Mouse (Mus musculus) intestine, embryonic 15.5 days (tissue): Measurements from ENCODE around the gene Glrx2. TPM values are rescaled to one million over a fixed set of nuclear protein-coding genes. Genes with fewer than 3 reads are reported as not detected.

Experiments
- ATAC-seq: fragments of 200-750 bp; cut with Nextera tagmentation; 2 replicates; pipeline ENCODE4 v1.8.0; 2017; ENCODE audit warnings: moderate TSS enrichment, moderate library complexity
- H3K27ac ChIP-seq: fragments of 300-500 bp; sonication (generic); 2 replicates; pipeline ENCODE4 v1.5.1; 2015; ENCODE audit warnings: mild to moderate bottlenecking, inconsistent platforms
- H3K27me3 ChIP-seq: fragments of 300-500 bp; sonication (generic); replicated peaks from 2 replicates; pipeline ENCODE4 v1.6.1; 2015; ENCODE audit warnings: inconsistent platforms
- H3K36me3 ChIP-seq: fragments of 300-500 bp; sonication (generic); 2 replicates; pipeline ENCODE4 v1.6.1; 2015; ENCODE audit warnings: inconsistent platforms
- H3K4me1 ChIP-seq: fragments of 300-500 bp; sonication (generic); replicated peaks from 2 replicates; pipeline ENCODE4 v1.6.1; 2015; ENCODE audit warnings: inconsistent platforms
- H3K4me2 ChIP-seq: fragments of 300-500 bp; sonication (generic); replicated peaks from 2 replicates; pipeline ENCODE4 v1.6.1; 2015; ENCODE audit warnings: mild to moderate bottlenecking, inconsistent platforms
- H3K4me3 ChIP-seq: fragments of 300-500 bp; sonication (generic); replicated peaks from 2 replicates; pipeline ENCODE4 v1.5.1; 2015; ENCODE audit warnings: inconsistent platforms
- H3K9ac ChIP-seq: fragments of 300-500 bp; sonication (generic); 2 replicates; pipeline ENCODE4 v1.6.1; 2015; ENCODE audit warnings: inconsistent platforms
- H3K9me3 ChIP-seq: fragments of 300-500 bp; sonication (generic); 2 replicates; pipeline ENCODE4 v1.6.1; 2016; ENCODE audit warnings: inconsistent platforms
- WGBS: fragments of 180-500 bp; shearing (Covaris S2); methylation state at CpG from one replicate; pipeline ENCODE4 v1.1.7; 2015; 5-methylcytosine and 5-hydroxymethylcytosine counted together
- polyA plus RNA-seq: library from polyadenylated mRNA; unstranded; fragments of >200 nt; fragmentation: Nextera tagmentation; extraction: Ambion mirVana; gene quantifications from 2 replicates; pipeline ENCODE4 v1.2.1, GENCODE M21; 2015

Gene Glrx2
- polyA plus RNA-seq, 1 experiment from 2014 or later: 91.2 TPM

GRCm38 (mm10) chr1:143765801-143766200 is 49.7 kb downstream of the Glrx2 start:
- 0 out of 2 replicates have a peak, but pooled peaks cover 8% of the 10 kb centered on the region for H3K36me3 ChIP-seq
- H3K4me1 ChIP-seq: no peaks in the 10 kb centered on the region
- H3K27me3 ChIP-seq: no peaks in the 10 kb centered on the region
- WGBS: 87% methylated on average over 4 of the region's 4 CpGs
- no peak overlapping the region for H3K9ac ChIP-seq
- H3K4me3 ChIP-seq: no peak overlapping the region
- no peak overlapping the region for H3K4me2 ChIP-seq
- H3K9me3 ChIP-seq: no peaks in the 10 kb centered on the region
- no peak for ATAC-seq
- no peak overlapping the region for H3K27ac ChIP-seq

- ATAC-seq: no peak
- 86% methylated on average over 6 of the region's 6 CpGs for WGBS
- no peaks in the 10 kb centered on the region for H3K4me1 ChIP-seq
- no peak overlapping the region for H3K4me2 ChIP-seq
- H3K27ac ChIP-seq: no peak overlapping the region
- no peak overlapping the region for H3K9ac ChIP-seq
- no peak overlapping the region for H3K4me3 ChIP-seq
- 0 out of 2 replicates have a peak, but pooled peaks cover 8% of the 10 kb centered on the region for H3K36me3 ChIP-seq
- no peaks in the 10 kb centered on the region for H3K27me3 ChIP-seq
- no peaks in the 10 kb centered on the region for H3K9me3 ChIP-seq
Observed at GRCm38 (mm10) chr1:143766238-143766637, 50.1 kb downstream of the Glrx2 start.

GRCm38 (mm10) chr1:143770444-143771109 is 54.4 kb downstream of the Glrx2 start:
- no peak overlapping the region for H3K27ac ChIP-seq
- 0 out of 2 replicates have a peak, but pooled peaks cover 6% of the 10 kb centered on the region for H3K36me3 ChIP-seq
- no peak overlapping the region for H3K4me3 ChIP-seq
- no peaks in the 10 kb centered on the region for H3K27me3 ChIP-seq
- no peak for ATAC-seq
- no peaks in the 10 kb centered on the region for H3K9me3 ChIP-seq
- no peak overlapping the region for H3K4me2 ChIP-seq
- no peaks in the 10 kb centered on the region for H3K4me1 ChIP-seq
- WGBS: 59% methylated on average over 20 of the region's 20 CpGs
- no peak overlapping the region for H3K9ac ChIP-seq

GRCm38 (mm10) chr1:143773082-143773481 is 56.9 kb downstream of the Glrx2 start:
- Histone ChIP-seq H3K9ac (no peak overlapping the region), H3K27ac (no peak overlapping the region), H3K4me2 (no peak overlapping the region), H3K36me3 (no peaks in the 10 kb centered on the region), H3K4me3 (no peak overlapping the region), H3K9me3 (no peaks in the 10 kb centered on the region), H3K27me3 (no peaks in the 10 kb centered on the region), H3K4me1 (no peaks in the 10 kb centered on the region)
- no peak for ATAC-seq
- 68% methylated on average over 7 of the region's 7 CpGs for WGBS

GRCm38 (mm10) chr1:143773909-143774308 is 57.8 kb downstream of the Glrx2 start:
- Histone ChIP-seq H3K9me3 (no peaks in the 10 kb centered on the region), H3K36me3 (no peaks in the 10 kb centered on the region), H3K4me3 (no peak overlapping the region), H3K9ac (no peak overlapping the region), H3K4me2 (no peak overlapping the region), H3K27me3 (no peaks in the 10 kb centered on the region), H3K4me1 (no peaks in the 10 kb centered on the region), H3K27ac (no peak overlapping the region)
- no peak for ATAC-seq
- WGBS: 55% methylated on average over 6 of the region's 6 CpGs

- no peaks in the 10 kb centered on the region for H3K27me3 ChIP-seq
- no peaks in the 10 kb centered on the region for H3K4me1 ChIP-seq
- ATAC-seq: peak; percentile 97
- WGBS: under 1% methylated on average over 84 of the region's 84 CpGs
- H3K4me2 ChIP-seq: peak within 1 kb of the TSS; percentile 86
- no peaks in the 10 kb centered on the region for H3K9me3 ChIP-seq
- H3K36me3 ChIP-seq: no peaks in the 10 kb centered on the region
- H3K9ac ChIP-seq: peak within 1 kb of the TSS; percentile 95
- H3K4me3 ChIP-seq: peak within 1 kb of the TSS; percentile 84
- peak within 1 kb of the TSS; percentile 79 for H3K27ac ChIP-seq
Observed at GRCm38 (mm10) chr1:143776446-143777411, 60.6 kb downstream of the Glrx2 start, which contains the start of the genes Trove2 and Uchl5. Gene Trove2, minus strand, starts transcription at chr1:143777068. Gene Uchl5, plus strand, starts transcription at chr1:143777272.

- Histone ChIP-seq H3K27me3 (no peaks in the 10 kb centered on the region), H3K4me1 (no peaks in the 10 kb centered on the region), H3K4me2 (peak overlapping the region; percentile 86), H3K27ac (peak overlapping the region; percentile 79), H3K9ac (peak overlapping the region; percentile 95), H3K36me3 (no peaks in the 10 kb centered on the region), H3K4me3 (peak overlapping the region; percentile 84), H3K9me3 (no peaks in the 10 kb centered on the region)
- ATAC-seq: peak; percentile 66
- WGBS: under 1% methylated on average over 39 of the region's 39 CpGs
Observed at GRCm38 (mm10) chr1:143777558-143778218, 61.5 kb downstream of the Glrx2 start.

- 79% methylated on average over 2 of the region's 2 CpGs for WGBS
- Histone ChIP-seq H3K4me2 (no peak overlapping the region), H3K4me1 (no peaks in the 10 kb centered on the region), H3K9ac (no peak overlapping the region), H3K9me3 (no peaks in the 10 kb centered on the region), H3K4me3 (no peak overlapping the region), H3K27ac (no peak overlapping the region), H3K27me3 (no peaks in the 10 kb centered on the region), H3K36me3 (no peaks in the 10 kb centered on the region)
- no peak for ATAC-seq
Observed at GRCm38 (mm10) chr1:143788584-143789227, 72.6 kb downstream of the Glrx2 start.

Other genes with a start within 250 kb of the Glrx2 start
- 0.21 and 0.23 TPM in 2 replicates for gene B3galt2, start 75.7 kb upstream of the Glrx2 start, polyA plus RNA-seq
- gene Cdc73, start 13.4 kb upstream of the Glrx2 start, polyA plus RNA-seq: 26.7 and 28.0 TPM in 2 replicates
- gene Trove2, start 60.7 kb downstream of the Glrx2 start, polyA plus RNA-seq: 10.1 and 12.4 TPM in 2 replicates
- gene Uchl5, start 60.9 kb downstream of the Glrx2 start, polyA plus RNA-seq: 102 and 107 TPM in 2 replicates